Mouse (Mus musculus) cerebellum, adult 2 months (tissue): Measurements from ENCODE around the gene Dhrs2.

Source experiments
- CTCF ChIP-seq: fragments of 200-500 bp; IDR thresholded peaks from 2 replicates; pipeline ENCODE4 v1.5.1; 2011; ENCODE audit warnings: low read depth, mild to moderate bottlenecking, control low read depth, low read length, moderate library complexity, borderline replicate concordance; ENCODE audit not compliant: insufficient read depth
- POLR2A ChIP-seq: fragments of 200-500 bp; IDR thresholded peaks from 2 replicates; pipeline ENCODE4 v1.6.1; 2011; ENCODE audit warnings: low read length, control low read depth, borderline replicate concordance; ENCODE audit not compliant: insufficient read depth

DNA sequence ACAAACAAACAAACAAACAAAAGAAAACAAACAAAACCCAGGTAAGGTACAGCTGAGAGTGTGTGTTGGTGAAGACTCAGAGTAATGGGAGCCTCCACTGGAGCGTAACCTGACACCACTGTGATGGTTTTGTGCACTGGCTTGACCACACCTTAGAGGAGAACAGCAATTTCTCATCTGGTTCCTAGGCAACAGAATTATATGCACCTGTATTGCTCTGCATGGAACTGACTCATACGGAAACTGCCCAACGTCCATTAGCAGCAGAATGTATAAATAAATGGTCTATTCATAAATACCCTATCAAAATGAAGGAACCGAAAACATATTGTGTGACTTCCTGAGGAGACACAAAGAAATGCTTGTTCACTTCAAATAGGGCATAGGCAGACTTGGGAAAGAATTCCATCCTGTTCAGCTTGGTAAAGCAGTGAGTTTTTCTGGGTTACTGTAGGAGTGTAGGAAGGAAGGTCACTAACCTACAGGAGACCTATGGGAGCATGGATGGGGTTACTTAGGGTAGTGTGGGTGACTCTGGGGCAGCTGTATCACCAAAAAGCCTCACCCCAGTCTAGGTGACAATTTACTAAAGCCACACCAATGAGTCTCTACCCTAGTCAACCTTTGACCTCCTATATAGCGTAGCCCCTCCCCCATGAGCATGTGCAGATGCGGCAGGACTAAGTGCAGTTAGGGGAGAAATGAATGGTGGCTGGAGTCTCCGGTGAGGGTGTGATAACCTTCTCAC lies 57.7 kb downstream of the Dhrs2 start:
- TF ChIP-seq POLR2A, result no peak
- TF ChIP-seq CTCF, result no peak
